Mouse (Mus musculus) hindbrain, embryonic 12.5 days (tissue): ENCODE results near the gene Hspa1a. TPM values are rescaled to one million over a fixed set of nuclear protein-coding genes. Genes with fewer than 3 reads are reported as not detected.
A peak's percentile ranks its signal among the peaks of the same experiment; 100 is the strongest.
"Not testable (repeated sequence)": the region's sequence is repeated elsewhere in the genome, so short reads cannot be mapped to it uniquely, and the experiment has no call there.

Source experiments
- ATAC-seq: fragments of 200-750 bp; cut with Nextera tagmentation; 2 replicates; pipeline ENCODE4 v1.8.0; 2017; ENCODE audit warnings: moderate TSS enrichment; ENCODE audit not compliant: low FRiP score
- H3K27ac ChIP-seq: fragments of 300-500 bp; sonication (generic); 2 replicates; pipeline ENCODE4 v1.5.1; 2016; ENCODE audit warnings: mild to moderate bottlenecking
- H3K27me3 ChIP-seq: fragments of 300-500 bp; sonication (generic); 2 replicates; pipeline ENCODE4 v1.6.1; 2016; ENCODE audit warnings: mild to moderate bottlenecking
- H3K36me3 ChIP-seq: fragments of 300-500 bp; sonication (generic); 2 replicates; pipeline ENCODE4 v1.6.1; 2016; ENCODE audit warnings: mild to moderate bottlenecking
- H3K4me1 ChIP-seq: fragments of 300-500 bp; sonication (generic); 2 replicates; pipeline ENCODE4 v1.6.1; 2016
- H3K4me2 ChIP-seq: fragments of 300-500 bp; sonication (generic); replicated peaks from 2 replicates; pipeline ENCODE4 v1.6.1; 2016; ENCODE audit warnings: mild to moderate bottlenecking
- H3K4me3 ChIP-seq: fragments of 300-500 bp; sonication (generic); 2 replicates; pipeline ENCODE4 v1.5.1; 2016; ENCODE audit warnings: mild to moderate bottlenecking
- H3K9ac ChIP-seq: fragments of 300-500 bp; sonication (generic); 2 replicates; pipeline ENCODE4 v1.6.1; 2016; ENCODE audit warnings: mild to moderate bottlenecking, moderate library complexity
- H3K9me3 ChIP-seq: fragments of 300-500 bp; sonication (generic); replicated peaks from 2 replicates; pipeline ENCODE4 v1.6.1; 2016; ENCODE audit warnings: mild to moderate bottlenecking
- WGBS: fragments of 180-500 bp; shearing (Covaris S2); methylation state at CpG from one replicate; pipeline ENCODE4 v1.1.7; 2016; 5-methylcytosine and 5-hydroxymethylcytosine counted together
- polyA plus RNA-seq: library from polyadenylated mRNA; unstranded; fragments of >200 nt; fragmentation: Nextera tagmentation; extraction: Ambion mirVana; gene quantifications from 2 replicates; pipeline ENCODE4 v1.2.1, GENCODE M21; 2016

The Hspa1a gene
- polyA plus RNA-seq, 1 experiment from 2014 or later = 2.2 TPM

DNA sequence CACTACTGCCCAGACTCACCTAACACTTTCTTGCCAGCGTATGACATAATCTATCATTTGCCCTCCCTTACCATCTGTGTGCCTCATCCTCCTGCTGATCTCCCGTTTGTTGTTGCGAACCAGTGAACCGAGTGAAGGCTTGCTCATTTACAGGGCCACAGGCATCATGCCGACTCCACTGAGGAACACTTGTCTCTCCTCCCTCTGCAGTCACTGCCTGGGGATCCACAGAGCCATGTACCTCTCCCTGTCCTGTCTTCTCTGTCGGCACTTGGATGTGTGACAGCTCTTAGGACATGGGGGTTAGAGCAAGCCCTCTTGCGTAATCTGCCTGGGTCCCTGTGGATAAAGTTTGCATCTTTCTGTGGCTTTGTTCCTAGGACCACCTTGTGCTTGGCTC is 37.6 kb upstream of the Hspa1a start:
- Histone ChIP-seq H3K27me3 (no peaks in the 10 kb centered on the region), H3K4me3 (no peak overlapping the region), H3K9ac (no peak overlapping the region), H3K27ac (no peak overlapping the region), H3K4me1 (no peaks in the 10 kb centered on the region), H3K4me2 (no peak overlapping the region), H3K36me3 (peaks cover 98% of the 10 kb centered on the region), H3K9me3 (no peaks in the 10 kb centered on the region)
- WGBS = 87% methylated on average over 7 of the region's 7 CpGs
- ATAC-seq = no peak

GRCm38 (mm10) chr17:35007387-35007991 is 35.5 kb upstream of the Hspa1a start:
- H3K36me3 ChIP-seq = peaks cover 83% of the 10 kb centered on the region
- H3K4me3 ChIP-seq = no peak overlapping the region
- H3K4me2 ChIP-seq = no peak overlapping the region
- no peak overlapping the region for H3K27ac ChIP-seq
- no peak overlapping the region for H3K9ac ChIP-seq
- no peaks in the 10 kb centered on the region for H3K27me3 ChIP-seq
- H3K4me1 ChIP-seq = peaks cover 10% of the 10 kb centered on the region
- no peak for ATAC-seq
- H3K9me3 ChIP-seq = no peaks in the 10 kb centered on the region
- 96% methylated on average over 7 of the region's 7 CpGs for WGBS

GRCm38 (mm10) chr17:35005902-35006301 is 33.9 kb upstream of the Hspa1a start:
- H3K9ac ChIP-seq, ATAC-seq, H3K4me3 ChIP-seq, H3K27ac ChIP-seq, H3K27me3 ChIP-seq, H3K4me2 ChIP-seq, H3K9me3 ChIP-seq: not testable (repeated sequence)
- H3K4me1 ChIP-seq = peaks cover 21% of the 10 kb centered on the region
- over 99% methylated on average over 4 of the region's 5 CpGs for WGBS
- H3K36me3 ChIP-seq = peaks cover 67% of the 10 kb centered on the region

- 94% methylated on average over 10 of the region's 10 CpGs for WGBS
- Histone ChIP-seq H3K9ac (peak overlapping the region; percentile 14; the same call in 1 of the 2 replicates), H3K4me3 (no peak overlapping the region), H3K27me3 (no peaks in the 10 kb centered on the region), H3K36me3 (peaks cover 60% of the 10 kb centered on the region), H3K4me2 (no peak overlapping the region), H3K4me1 (peaks cover 21% of the 10 kb centered on the region), H3K27ac (no peak overlapping the region), H3K9me3 (no peaks in the 10 kb centered on the region)
- no peak for ATAC-seq
Measured at GRCm38 (mm10) chr17:35005158-35005557, 33.2 kb upstream of the Hspa1a start.

DNA sequence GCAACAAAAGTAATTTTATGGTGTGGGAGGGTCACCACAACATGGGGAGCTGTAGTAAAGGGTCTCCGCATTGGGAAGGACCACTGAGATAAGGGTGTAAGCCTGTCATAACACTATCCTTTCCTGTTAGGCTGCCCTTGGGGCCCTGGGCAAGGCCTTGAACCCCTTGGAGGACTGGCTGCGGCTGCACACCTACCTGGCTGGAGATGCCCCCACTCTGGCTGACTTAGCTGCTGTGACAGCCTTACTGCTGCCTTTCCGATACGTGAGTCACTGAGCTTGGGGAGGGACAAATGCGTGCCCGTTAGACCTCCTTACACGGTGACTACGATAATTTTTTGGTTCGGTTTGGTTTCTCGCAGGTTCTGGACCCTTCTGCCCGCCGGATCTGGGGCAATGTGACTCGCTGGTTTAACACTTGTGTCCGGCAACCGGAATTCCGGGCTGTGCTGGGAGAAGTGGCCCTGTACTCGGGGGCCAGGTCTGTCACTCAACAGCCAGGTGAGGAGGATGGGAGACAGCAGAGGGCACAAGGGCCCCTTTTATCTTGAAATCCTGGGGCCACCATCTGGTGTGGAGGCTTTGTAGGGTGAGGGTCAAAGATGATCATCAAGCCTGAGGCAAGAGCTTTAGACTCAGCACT is 32.2 kb upstream of the Hspa1a start:
- no peak overlapping the region for H3K9ac ChIP-seq
- peaks cover 31% of the 10 kb centered on the region for H3K4me1 ChIP-seq
- peaks cover 50% of the 10 kb centered on the region for H3K36me3 ChIP-seq
- no peak overlapping the region for H3K4me3 ChIP-seq
- H3K27me3 ChIP-seq = no peaks in the 10 kb centered on the region
- 94% methylated on average over 17 of the region's 17 CpGs for WGBS
- H3K27ac ChIP-seq = no peak overlapping the region
- ATAC-seq = no peak
- no peaks in the 10 kb centered on the region for H3K9me3 ChIP-seq
- no peak overlapping the region for H3K4me2 ChIP-seq

DNA sequence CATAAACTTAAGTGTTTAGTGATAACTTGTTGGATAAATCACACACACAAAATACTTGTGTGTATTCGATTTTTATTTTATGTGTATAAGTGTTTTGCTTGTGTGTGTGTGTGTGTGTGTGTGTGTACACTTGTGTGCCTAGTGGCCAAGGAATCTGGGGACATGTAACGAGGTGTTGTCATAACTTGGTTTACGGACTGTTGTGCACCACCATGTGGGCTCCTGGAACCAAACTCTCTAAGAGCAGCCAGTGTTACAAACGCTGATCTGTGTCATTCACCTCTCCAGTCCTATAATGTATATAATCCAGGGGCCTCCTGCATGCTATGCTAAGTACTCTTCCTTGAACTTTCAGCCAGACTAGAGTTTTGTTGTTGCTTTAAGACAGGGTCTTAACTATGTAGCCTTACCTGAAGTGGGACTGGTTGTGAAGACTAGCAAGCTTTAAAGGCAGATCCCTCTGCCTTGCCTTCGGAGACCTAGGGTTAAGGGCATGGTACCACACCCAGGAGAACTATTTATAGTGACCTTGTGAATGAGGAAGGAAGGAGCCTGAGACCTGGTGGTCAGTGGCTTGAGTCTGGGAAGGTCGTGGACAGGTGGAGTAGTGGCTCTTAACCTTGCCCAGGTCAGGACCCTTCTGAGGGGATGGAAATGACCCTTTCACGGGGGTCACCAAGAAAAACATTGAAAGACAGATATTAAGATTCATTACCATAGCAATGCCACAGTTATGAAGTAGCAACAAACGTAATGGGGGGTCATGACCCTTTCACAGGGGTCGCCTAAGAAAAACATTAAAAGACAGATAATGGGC is 31.3 kb upstream of the Hspa1a start:
- WGBS = 80% methylated on average over 9 of the region's 9 CpGs
- no peak overlapping the region for H3K27ac ChIP-seq
- peak overlapping the region; percentile 96; the same call in 1 of the 2 replicates for H3K9ac ChIP-seq

GRCm38 (mm10) chr17:35002153-35002865 is 30.4 kb upstream of the Hspa1a start:
- Histone ChIP-seq H3K4me2 (peak overlapping the region; percentile 100), H3K9me3 (no peaks in the 10 kb centered on the region), H3K27me3 (no peaks in the 10 kb centered on the region), H3K36me3 (peaks cover 40% of the 10 kb centered on the region), H3K4me3 (peak overlapping the region; percentile 89), H3K27ac (peak overlapping the region; percentile 92), H3K9ac (peak overlapping the region; percentile 96), H3K4me1 (peaks cover 41% of the 10 kb centered on the region)
- 14% methylated on average over 12 of the region's 12 CpGs for WGBS
- no peak for ATAC-seq

More for the DNA sequence above, 31.3 kb upstream of the Hspa1a start:
- Histone ChIP-seq H3K27me3 (no peaks in the 10 kb centered on the region), H3K4me3 (no peak overlapping the region), H3K9me3 (no peaks in the 10 kb centered on the region), H3K4me1 (peaks cover 38% of the 10 kb centered on the region), H3K36me3 (peaks cover 40% of the 10 kb centered on the region), H3K4me2 (peak overlapping the region; percentile 100)
- no peak for ATAC-seq

- no peaks in the 10 kb centered on the region for H3K9me3 ChIP-seq
- H3K9ac ChIP-seq = peak overlapping the region; percentile 96
- peaks cover 43% of the 10 kb centered on the region for H3K4me1 ChIP-seq
- peak overlapping the region; percentile 100 for H3K4me2 ChIP-seq
- peak; percentile 9; the same call in 1 of the 2 replicates for ATAC-seq
- WGBS = 1% methylated on average over 35 of the region's 35 CpGs
- H3K27ac ChIP-seq = peak overlapping the region; percentile 92
- H3K36me3 ChIP-seq = peaks cover 34% of the 10 kb centered on the region
- H3K4me3 ChIP-seq = peak overlapping the region; percentile 89
- no peaks in the 10 kb centered on the region for H3K27me3 ChIP-seq
Measured at GRCm38 (mm10) chr17:35001452-35002152, 29.6 kb upstream of the Hspa1a start.

- no peaks in the 10 kb centered on the region for H3K9me3 ChIP-seq
- H3K9ac ChIP-seq = peak within 1 kb of the TSS; percentile 96
- peak within 1 kb of the TSS; percentile 92 for H3K27ac ChIP-seq
- peak; percentile 89 for ATAC-seq
- under 1% methylated on average over 76 of the region's 83 CpGs for WGBS
- H3K27me3 ChIP-seq = no peaks in the 10 kb centered on the region
- H3K4me1 ChIP-seq = peaks cover 43% of the 10 kb centered on the region
- H3K4me3 ChIP-seq = peak within 1 kb of the TSS; percentile 89
- peaks cover 30% of the 10 kb centered on the region for H3K36me3 ChIP-seq
- H3K4me2 ChIP-seq = peak within 1 kb of the TSS; percentile 100
Measured at GRCm38 (mm10) chr17:35000717-35001451, 28.9 kb upstream of the Hspa1a start, which contains the start of gene Vars. Gene Vars (plus strand): TSS chr17:35000987.

DNA sequence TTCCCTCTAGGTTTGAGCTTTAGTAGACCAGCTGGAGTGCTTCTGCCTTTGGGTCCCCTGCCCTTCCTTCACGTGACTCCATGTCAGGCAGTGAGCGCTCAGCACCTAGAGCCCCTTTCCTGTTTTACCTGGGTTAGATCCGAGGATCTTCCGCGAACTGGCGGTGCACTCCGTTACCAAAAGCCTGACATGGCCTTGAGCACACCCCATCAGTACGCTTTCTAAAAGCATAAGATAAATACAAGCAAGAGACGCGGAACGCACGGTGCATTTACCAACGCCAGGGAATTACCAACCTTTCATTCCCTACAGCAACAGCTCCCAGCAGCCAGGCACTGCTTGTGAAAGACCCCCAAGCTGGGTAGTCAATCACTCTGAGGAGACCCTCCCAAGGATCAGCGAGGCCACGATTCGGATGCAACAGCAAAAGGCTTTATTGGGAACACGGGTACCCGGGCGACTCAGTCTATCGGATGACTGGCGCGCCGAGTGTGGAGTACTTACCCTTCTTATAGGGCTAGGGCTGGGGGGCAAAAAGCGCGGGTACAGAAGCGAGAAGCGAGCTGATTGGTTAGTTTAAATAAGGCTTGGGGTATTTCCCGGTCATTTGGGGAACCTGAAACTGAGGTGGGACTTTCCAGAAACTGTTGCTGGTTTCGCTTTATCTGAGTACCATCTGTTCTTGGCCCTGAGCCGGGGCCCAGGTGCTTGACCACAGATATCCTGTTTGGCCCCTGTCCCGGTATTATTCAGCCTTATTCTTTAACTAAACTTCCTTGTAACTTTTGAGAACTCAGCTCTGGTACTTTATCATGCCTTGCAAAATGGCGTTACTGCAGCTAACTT is 28.1 kb upstream of the Hspa1a start:
- WGBS = 26% methylated on average over 30 of the region's 32 CpGs
- H3K36me3 ChIP-seq = peaks cover 22% of the 10 kb centered on the region
- not testable (repeated sequence) for H3K27me3 ChIP-seq, ATAC-seq, H3K9me3 ChIP-seq
- H3K9ac ChIP-seq = peak overlapping the region; percentile 96
- peak overlapping the region; percentile 89 for H3K4me3 ChIP-seq
- peak overlapping the region; percentile 100 for H3K4me2 ChIP-seq
- H3K27ac ChIP-seq = peak overlapping the region; percentile 92
- H3K4me1 ChIP-seq = peaks cover 43% of the 10 kb centered on the region
